Mouse (Mus musculus) C2C12 (cell line): Measurements from ENCODE around the gene Oasl1. TPM values are rescaled to one million over a fixed set of nuclear protein-coding genes. Genes with fewer than 3 reads are reported as not detected.

ENCODE experiments used
- H3K27me3 ChIP-seq: one replicate; pipeline ENCODE4 v1.6.1; 2011; ENCODE audit not compliant: control insufficient read depth, insufficient read depth, insufficient read length
- H3K36me3 ChIP-seq: one replicate; pipeline ENCODE4 v1.6.1; 2011; ENCODE audit not compliant: control insufficient read depth, insufficient read depth
- H3K4me3 ChIP-seq: one replicate; pipeline ENCODE4 v1.5.1; 2011; ENCODE audit warnings: mild to moderate bottlenecking, control low read depth; ENCODE audit not compliant: poor library complexity, insufficient read depth, severe bottlenecking
- H3K79me2 ChIP-seq: one replicate; pipeline ENCODE4 v1.6.1; 2011; ENCODE audit not compliant: control insufficient read depth, insufficient read depth
- H3K79me3 ChIP-seq: one replicate; pipeline ENCODE4 v1.6.1; 2011; ENCODE audit warnings: low read depth, control low read depth
- H3ac ChIP-seq: one replicate; pipeline ENCODE3; 2011; ENCODE audit warnings: low read depth; ENCODE audit not compliant: control insufficient read depth, insufficient read length
- CEBPB ChIP-seq: IDR thresholded peaks from one replicate; pipeline ENCODE4 v1.6.1; 2011; ENCODE audit warnings: low read depth, mild to moderate bottlenecking, control low read depth, moderate library complexity
- CTCF ChIP-seq: IDR thresholded peaks from one replicate; pipeline ENCODE4 v1.5.1; 2011; ENCODE audit not compliant: control insufficient read depth, insufficient read depth, insufficient read length
- FOSL1 ChIP-seq: IDR thresholded peaks from one replicate; pipeline ENCODE4 v1.8.0; 2011; ENCODE audit warnings: mild to moderate bottlenecking, low read length; ENCODE audit not compliant: poor library complexity, insufficient read depth, severe bottlenecking
- MAX ChIP-seq: IDR thresholded peaks from one replicate; pipeline ENCODE4 v1.6.1; 2011; ENCODE audit warnings: mild to moderate bottlenecking, control low read depth
- MYOD1 ChIP-seq: IDR thresholded peaks from one replicate; pipeline ENCODE4 v1.6.1; 2011; ENCODE audit warnings: low read depth; ENCODE audit not compliant: control insufficient read depth, insufficient read length
- MYOG ChIP-seq: IDR thresholded peaks from one replicate; pipeline ENCODE4 v1.6.1; 2011; ENCODE audit not compliant: control insufficient read depth, insufficient read length; ENCODE audit errors: extremely low read depth
- USF1 ChIP-seq: IDR thresholded peaks from one replicate; pipeline ENCODE4 v1.6.1; 2011; ENCODE audit warnings: low read depth, mild to moderate bottlenecking, control low read depth, moderate library complexity
- polyA plus RNA-seq: library from polyadenylated mRNA; unstranded; fragments of >200 nt; fragmentation: generic; extraction: Trizol; gene quantifications from one replicate; pipeline ENCODE4 v1.2.1, GENCODE M21; 2012; ENCODE audit warnings: missing spikeins

The Oasl1 gene
- polyA plus RNA-seq, 1 experiment = 0.07 TPM

DNA sequence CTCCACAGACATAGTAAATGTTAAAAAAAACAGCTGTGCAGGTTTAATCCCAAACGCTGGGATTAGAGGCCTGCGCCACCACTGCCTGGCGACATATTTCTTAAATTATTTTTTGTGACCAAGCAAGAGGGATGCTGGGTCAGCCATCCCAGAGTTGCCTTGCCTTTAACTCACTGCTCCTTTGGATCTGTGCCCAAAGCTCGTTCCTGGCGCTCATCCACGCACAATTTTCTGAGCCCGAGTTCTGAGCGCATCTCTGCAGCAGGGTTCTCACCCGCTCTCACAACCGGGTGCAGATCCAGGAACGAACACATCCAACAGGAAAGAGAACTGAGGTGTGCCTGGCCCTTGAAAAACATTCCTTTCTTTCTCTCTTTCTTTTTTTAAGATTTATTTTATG, 55.4 kb downstream of the Oasl1 start:
- Histone ChIP-seq H3K79me2 (no peaks in the 10 kb centered on the region), H3K4me3 (no peak overlapping the region), H3K27me3 (no peaks in the 10 kb centered on the region), H3ac (no peak overlapping the region), H3K79me3 (no peaks in the 10 kb centered on the region), H3K36me3 (no peaks in the 10 kb centered on the region)
- TF ChIP-seq MAX (no peak), CEBPB (no peak), USF1 (no peak), FOSL1 (no peak), MYOG (no peak), CTCF (no peak)

DNA sequence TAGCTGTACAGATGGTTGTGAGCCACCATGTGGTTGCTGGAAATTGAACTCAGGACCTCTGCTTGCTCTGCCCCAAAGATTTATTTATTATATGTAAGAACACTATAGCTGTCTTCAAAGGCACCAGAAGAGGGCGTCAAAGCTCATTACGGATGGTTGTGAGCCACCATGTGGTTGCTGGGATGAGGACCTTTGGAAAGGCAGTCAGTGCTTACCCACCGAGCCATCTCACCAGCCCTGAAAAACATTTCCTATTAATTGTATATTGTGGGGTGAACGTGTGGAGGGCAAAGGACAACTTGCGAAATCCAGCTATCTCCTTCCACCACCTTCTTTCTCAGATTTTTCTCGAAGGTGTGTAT, 55.8 kb downstream of the Oasl1 start:
- H3K36me3 ChIP-seq = no peaks in the 10 kb centered on the region
- H3K27me3 ChIP-seq = no peaks in the 10 kb centered on the region
- H3K4me3 ChIP-seq = no peak overlapping the region
- no peaks in the 10 kb centered on the region for H3K79me3 ChIP-seq
- peak overlapping the region; percentile 61 for H3ac ChIP-seq
- no peaks in the 10 kb centered on the region for H3K79me2 ChIP-seq
- TF ChIP-seq FOSL1 (no peak), USF1 (no peak), CTCF (no peak), MYOG (no peak)

DNA sequence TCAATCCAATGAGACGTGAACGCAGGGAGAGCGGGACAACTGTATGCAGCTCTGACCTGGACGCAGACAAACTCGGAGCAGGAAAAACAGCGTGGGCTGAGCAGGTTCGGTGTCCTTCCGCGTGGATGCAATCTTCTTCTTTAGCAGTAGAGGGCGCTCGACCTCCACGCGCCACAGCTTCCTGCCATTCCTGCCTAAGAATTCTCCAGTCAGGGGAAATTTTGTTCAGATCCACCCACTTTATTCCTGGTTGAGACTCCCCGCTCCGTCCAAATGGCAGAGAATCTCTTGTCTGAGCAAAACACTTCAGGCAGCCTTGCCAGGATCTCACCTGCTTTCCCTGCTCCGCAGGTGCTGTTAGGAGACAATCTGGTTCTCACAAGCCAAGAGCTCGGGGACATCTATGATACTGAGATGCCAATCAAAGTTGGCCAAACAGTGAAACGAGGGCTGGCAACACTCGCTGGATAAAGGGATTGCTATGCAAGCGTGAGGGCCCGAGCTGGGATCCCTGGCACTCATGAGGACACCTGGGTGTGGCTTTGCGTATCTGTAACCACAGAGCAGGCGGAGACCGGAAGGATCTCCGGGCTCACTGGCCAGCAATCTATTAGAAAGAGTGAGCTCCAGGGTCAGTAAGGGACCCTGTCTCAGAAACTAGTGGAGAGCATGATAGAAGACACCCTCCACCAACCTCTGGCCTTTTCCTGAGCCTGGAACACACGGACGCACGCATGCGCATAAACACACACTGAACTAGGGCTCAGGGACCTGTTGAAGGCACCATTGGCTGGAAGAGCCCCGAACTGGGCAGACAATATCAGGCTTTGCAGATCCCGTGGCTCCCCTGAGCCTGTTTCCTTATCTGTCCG, 56.4 kb downstream of the Oasl1 start:
- H3ac ChIP-seq = peak overlapping the region; percentile 61
- no peaks in the 10 kb centered on the region for H3K27me3 ChIP-seq
- H3K79me2 ChIP-seq = no peaks in the 10 kb centered on the region
- H3K79me3 ChIP-seq = no peaks in the 10 kb centered on the region
- H3K36me3 ChIP-seq = no peaks in the 10 kb centered on the region
- TF ChIP-seq MYOG = no peak
- TF ChIP-seq MYOD1 = no peak
- TF ChIP-seq CEBPB = no peak
- peak; percentile 93 for TF ChIP-seq CTCF
- H3K4me3 ChIP-seq = no peak overlapping the region

DNA sequence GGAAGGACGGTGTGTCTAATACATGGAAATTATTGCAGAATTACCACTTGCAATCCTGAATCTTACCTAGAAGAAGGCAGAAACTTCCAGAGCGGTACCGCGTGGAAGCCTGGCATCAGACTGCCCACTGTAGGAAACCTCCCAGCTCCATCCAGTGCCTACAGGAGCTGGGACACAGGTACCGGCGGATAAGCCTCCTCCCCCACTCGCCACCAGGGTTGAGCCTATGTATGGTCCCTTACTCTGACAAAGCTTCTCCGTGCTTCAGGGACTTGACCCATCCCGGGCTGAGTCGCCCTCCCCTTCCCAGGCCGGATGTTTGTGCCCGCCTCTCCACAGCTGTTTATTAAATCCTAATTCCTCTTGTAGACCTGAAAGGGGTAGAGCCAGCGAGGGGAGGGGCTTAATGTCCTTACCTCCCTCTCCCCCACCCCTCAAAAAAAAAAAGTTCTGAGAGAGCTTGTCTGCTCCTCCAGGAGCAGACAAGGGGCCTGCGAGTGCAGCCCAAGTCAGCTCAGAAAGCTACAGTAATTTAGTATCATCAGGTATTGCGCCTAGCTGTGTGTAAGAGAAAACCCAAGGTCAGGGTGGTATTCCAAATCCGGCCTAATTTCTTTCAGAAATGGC, 57.2 kb downstream of the Oasl1 start:
- Histone ChIP-seq H3ac (no peak overlapping the region), H3K79me2 (no peaks in the 10 kb centered on the region), H3K79me3 (no peaks in the 10 kb centered on the region), H3K4me3 (no peak overlapping the region), H3K27me3 (no peaks in the 10 kb centered on the region), H3K36me3 (no peaks in the 10 kb centered on the region)
- TF ChIP-seq CTCF (no peak), FOSL1 (no peak), MYOD1 (no peak), USF1 (no peak), MYOG (no peak), MAX (no peak), CEBPB (no peak)

DNA sequence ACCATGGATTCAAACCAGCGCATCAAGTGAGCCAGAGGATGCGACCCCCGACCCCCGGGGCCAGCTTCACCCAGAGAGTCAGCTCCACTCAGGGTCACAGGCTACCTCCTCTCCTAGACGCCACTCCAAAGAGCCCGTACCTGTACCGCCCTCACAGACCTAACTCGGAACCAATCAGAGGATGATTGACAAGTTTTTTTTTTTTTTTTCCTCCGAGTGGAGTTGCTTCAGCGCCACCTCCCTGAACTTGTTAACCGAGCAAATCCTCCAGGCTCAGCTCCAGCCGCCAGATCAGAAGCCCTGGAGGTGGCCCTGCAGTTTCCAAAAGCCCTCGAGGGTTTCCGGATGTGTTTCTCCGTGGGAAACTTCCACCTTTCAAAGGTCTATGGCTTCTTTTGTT, 59.0 kb downstream of the Oasl1 start:
- Histone ChIP-seq H3ac (no peak overlapping the region), H3K27me3 (no peaks in the 10 kb centered on the region), H3K79me3 (no peaks in the 10 kb centered on the region), H3K4me3 (no peak overlapping the region), H3K36me3 (no peaks in the 10 kb centered on the region), H3K79me2 (no peaks in the 10 kb centered on the region)
- TF ChIP-seq CEBPB (no peak), MYOG (no peak), FOSL1 (no peak), CTCF (no peak), MYOD1 (no peak), MAX (no peak), USF1 (no peak)
